Mouse (Mus musculus): ENCODE data around the gene Cpeb3. TPM values are rescaled to one million over a fixed set of nuclear protein-coding genes. Genes with fewer than 3 reads are reported as not detected.
"Not testable (repeated sequence)": the region's sequence is repeated elsewhere in the genome, so short reads cannot be mapped to it uniquely, and the experiment has no call there.

Gene Cpeb3
- polyA plus RNA-seq, 1 experiment, result 0.57 TPM

DNA sequence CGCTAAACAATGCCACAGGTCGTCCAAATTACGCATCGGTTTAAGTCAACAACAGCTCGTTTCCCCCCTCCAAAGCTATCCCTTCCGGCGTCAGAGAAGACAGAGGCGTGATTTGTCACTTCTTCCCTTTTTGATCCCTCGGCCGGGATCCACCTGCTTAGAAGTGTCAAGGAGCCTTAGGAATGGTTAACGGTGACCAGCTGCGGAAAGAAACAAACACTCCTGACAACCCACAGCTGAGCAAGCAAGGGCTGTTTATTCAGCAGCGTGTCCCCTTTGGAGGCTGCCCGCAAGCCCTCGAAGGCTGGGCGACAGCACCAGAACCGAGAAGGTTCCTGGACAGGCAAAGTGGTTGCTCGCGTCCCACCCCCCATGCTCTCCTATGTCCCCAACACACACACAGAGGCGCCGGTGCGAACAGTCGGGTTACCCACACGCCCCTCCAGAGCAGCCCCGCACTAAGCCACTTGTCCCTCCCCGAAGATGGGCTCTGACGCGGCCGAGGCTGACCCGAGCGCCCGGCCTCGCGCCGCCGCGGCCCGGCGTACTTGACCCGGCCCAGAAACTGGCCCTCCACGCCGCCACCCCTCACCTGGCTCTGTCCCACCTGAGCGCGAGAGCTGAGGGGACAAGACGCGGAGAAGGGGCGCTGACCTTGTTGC lies 1.6 kb downstream of the Cpeb3 start:
- H3K79me2 ChIP-seq (ENCODE audit: control insufficient read depth, insufficient read depth), result peaks cover 43% of the 10 kb centered on the region
- H3K27me3 ChIP-seq (ENCODE audit: control insufficient read depth, insufficient read depth, insufficient read length), result no peaks in the 10 kb centered on the region
- peak overlapping the region; percentile 99 for H3K4me3 ChIP-seq (ENCODE audit: insufficient read depth, poor library complexity, severe bottlenecking)
- peaks cover 36% of the 10 kb centered on the region for H3K79me3 ChIP-seq (ENCODE audit: low read depth)
- H3ac ChIP-seq (ENCODE audit: control insufficient read depth, insufficient read length, low read depth), result peak overlapping the region; percentile 100
- TF ChIP-seq CEBPB (IDR thresholded peaks at IDR 0.05; ENCODE audit: low read depth) (no peak), MYOD1 (IDR thresholded peaks at IDR 0.05; ENCODE audit: control insufficient read depth, insufficient read length, low read depth) (peak; percentile 71)
- peaks cover 20% of the 10 kb centered on the region for H3K36me3 ChIP-seq (ENCODE audit: control insufficient read depth, insufficient read depth)

DNA sequence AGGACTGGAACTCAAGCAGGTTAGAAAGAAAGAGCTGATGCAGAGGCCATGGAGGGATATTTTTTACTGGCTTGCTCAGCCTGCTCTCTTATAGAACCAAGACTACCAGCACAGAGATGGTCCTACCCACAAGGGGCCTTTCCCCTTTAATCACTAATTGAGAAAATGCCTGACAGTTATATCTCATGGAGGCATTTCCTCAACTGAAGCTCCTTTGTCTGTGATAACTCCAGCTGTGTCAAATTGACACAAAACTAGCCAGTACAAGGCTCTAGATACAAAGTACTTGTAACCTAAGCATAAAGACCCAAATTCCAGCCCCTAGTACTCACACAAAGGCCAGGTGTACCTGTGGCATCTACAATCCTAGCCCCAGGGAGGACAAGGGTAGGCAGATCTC lies 3.2 kb downstream of the Cpeb3 start:
- not testable (repeated sequence) for H3K27me3 ChIP-seq (ENCODE audit: control insufficient read depth, insufficient read depth, insufficient read length); H3K36me3 ChIP-seq (ENCODE audit: control insufficient read depth, insufficient read depth); H3K4me3 ChIP-seq (ENCODE audit: insufficient read depth, poor library complexity, severe bottlenecking); H3ac ChIP-seq (ENCODE audit: control insufficient read depth, insufficient read length, low read depth)
- peaks cover 27% of the 10 kb centered on the region for H3K79me2 ChIP-seq (ENCODE audit: control insufficient read depth, insufficient read depth)
- H3K79me3 ChIP-seq (ENCODE audit: low read depth), result peaks cover 24% of the 10 kb centered on the region

DNA sequence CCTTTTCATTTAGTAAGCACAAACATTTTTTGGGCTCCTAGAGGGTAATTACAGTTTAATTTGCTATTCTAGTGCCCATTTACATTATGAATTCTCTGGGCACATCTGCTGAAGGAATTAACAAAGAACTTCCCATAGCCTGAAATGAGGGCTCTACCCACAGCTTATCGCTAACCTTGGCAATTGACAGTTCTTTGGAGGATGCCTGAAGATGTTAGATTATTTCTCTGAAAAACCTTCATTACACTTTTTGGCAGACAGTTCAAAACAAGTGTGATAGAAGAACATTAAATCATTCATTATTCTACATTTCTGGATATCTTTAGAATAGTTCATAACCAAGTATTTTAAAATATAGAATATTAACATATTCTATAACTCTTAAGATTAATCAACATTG lies 5.0 kb downstream of the Cpeb3 start:
- Histone ChIP-seq H3K36me3 (ENCODE audit: control insufficient read depth, insufficient read depth) (no peaks in the 10 kb centered on the region), H3K4me3 (ENCODE audit: insufficient read depth, poor library complexity, severe bottlenecking) (no peak overlapping the region), H3K79me2 (ENCODE audit: control insufficient read depth, insufficient read depth) (peaks cover 9% of the 10 kb centered on the region), H3K79me3 (ENCODE audit: low read depth) (peaks cover 6% of the 10 kb centered on the region), H3ac (ENCODE audit: control insufficient read depth, insufficient read length, low read depth) (no peak overlapping the region), H3K27me3 (ENCODE audit: control insufficient read depth, insufficient read depth, insufficient read length) (no peaks in the 10 kb centered on the region)
- no peak for TF ChIP-seq MYOD1 (IDR thresholded peaks at IDR 0.05; ENCODE audit: control insufficient read depth, insufficient read length, low read depth)
- TF ChIP-seq MAX (IDR thresholded peaks at IDR 0.05), result no peak
- no peak for TF ChIP-seq MYOG (IDR thresholded peaks at IDR 0.05; ENCODE audit: control insufficient read depth, extremely low read depth, insufficient read length)
- TF ChIP-seq USF1 (IDR thresholded peaks at IDR 0.05; ENCODE audit: low read depth), result no peak
- no peak for TF ChIP-seq FOSL1 (IDR thresholded peaks at IDR 0.05; ENCODE audit: insufficient read depth, low read length, poor library complexity, severe bottlenecking)
- TF ChIP-seq CTCF (IDR thresholded peaks at IDR 0.05; ENCODE audit: control insufficient read depth, insufficient read depth, insufficient read length), result no peak
- no peak for TF ChIP-seq CEBPB (IDR thresholded peaks at IDR 0.05; ENCODE audit: low read depth)

DNA sequence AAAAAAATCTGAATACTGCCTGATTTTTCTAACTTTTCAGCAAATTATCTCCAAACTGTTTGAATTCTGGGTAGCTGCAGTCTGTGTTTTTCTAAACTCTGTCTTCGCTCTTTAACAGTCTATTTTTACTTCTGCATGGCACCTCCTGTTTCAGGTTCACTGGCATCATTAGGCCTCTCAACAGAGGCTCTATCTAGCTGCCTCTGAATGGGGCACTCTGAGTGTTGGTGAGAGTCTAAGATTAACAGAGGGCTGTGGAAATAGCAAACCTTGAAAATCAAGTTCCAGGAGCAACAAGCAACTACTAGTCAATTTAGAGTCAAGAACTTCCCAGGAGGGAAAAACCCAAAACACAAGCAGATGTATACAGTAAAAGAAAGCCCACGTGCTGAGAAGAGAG lies 8.5 kb downstream of the Cpeb3 start:
- no peaks in the 10 kb centered on the region for H3K27me3 ChIP-seq (ENCODE audit: control insufficient read depth, insufficient read depth, insufficient read length)
- TF ChIP-seq MYOD1 (IDR thresholded peaks at IDR 0.05; ENCODE audit: control insufficient read depth, insufficient read length, low read depth) (no peak), USF1 (IDR thresholded peaks at IDR 0.05; ENCODE audit: low read depth) (no peak), CEBPB (IDR thresholded peaks at IDR 0.05; ENCODE audit: low read depth) (no peak), CTCF (IDR thresholded peaks at IDR 0.05; ENCODE audit: control insufficient read depth, insufficient read depth, insufficient read length) (no peak), FOSL1 (IDR thresholded peaks at IDR 0.05; ENCODE audit: insufficient read depth, low read length, poor library complexity, severe bottlenecking) (no peak)
- H3K4me3 ChIP-seq (ENCODE audit: insufficient read depth, poor library complexity, severe bottlenecking), result no peak overlapping the region
- no peaks in the 10 kb centered on the region for H3K79me2 ChIP-seq (ENCODE audit: control insufficient read depth, insufficient read depth)
- H3K36me3 ChIP-seq (ENCODE audit: control insufficient read depth, insufficient read depth), result no peaks in the 10 kb centered on the region
- no peaks in the 10 kb centered on the region for H3K79me3 ChIP-seq (ENCODE audit: low read depth)
- no peak overlapping the region for H3ac ChIP-seq (ENCODE audit: control insufficient read depth, insufficient read length, low read depth)

DNA sequence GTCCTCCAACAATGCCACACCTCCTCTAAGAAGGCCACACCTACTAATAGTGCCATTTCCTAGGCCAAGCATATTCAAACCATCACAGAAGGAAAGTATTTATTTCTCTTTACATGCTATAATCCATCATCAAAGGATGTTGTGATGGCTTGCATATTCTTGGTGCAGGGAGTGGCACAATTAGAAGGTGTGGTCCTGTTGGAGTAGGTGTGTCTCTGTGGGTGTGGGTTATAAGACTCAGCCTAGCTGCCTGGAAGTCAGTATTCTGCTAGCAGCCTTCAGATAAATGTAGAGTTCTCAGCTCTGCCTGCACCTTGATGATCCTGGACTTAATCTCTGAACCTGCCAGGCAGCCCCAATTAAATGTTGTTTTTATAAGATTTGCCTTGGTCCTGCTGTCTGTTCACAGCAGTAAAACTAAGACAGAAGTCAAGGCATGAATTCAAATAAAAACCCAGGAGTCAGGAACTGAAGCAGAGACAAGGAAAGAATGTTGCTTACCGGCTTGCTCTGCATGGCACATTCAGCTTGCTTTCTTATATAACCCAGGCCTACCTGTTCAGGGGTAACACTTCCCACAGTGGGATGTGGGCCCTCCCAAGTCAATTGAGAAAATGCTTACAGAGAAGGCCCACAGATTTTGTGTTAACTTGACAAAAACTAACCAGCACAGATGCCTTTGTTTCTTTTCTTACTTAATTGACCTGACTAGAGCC lies 10.1 kb downstream of the Cpeb3 start:
- Histone ChIP-seq H3K36me3 (ENCODE audit: control insufficient read depth, insufficient read depth) (no peaks in the 10 kb centered on the region), H3K4me3 (ENCODE audit: insufficient read depth, poor library complexity, severe bottlenecking) (no peak overlapping the region), H3K27me3 (ENCODE audit: control insufficient read depth, insufficient read depth, insufficient read length) (no peaks in the 10 kb centered on the region), H3K79me3 (ENCODE audit: low read depth) (no peaks in the 10 kb centered on the region), H3ac (ENCODE audit: control insufficient read depth, insufficient read length, low read depth) (no peak overlapping the region), H3K79me2 (ENCODE audit: control insufficient read depth, insufficient read depth) (no peaks in the 10 kb centered on the region)
- no peak for TF ChIP-seq MYOD1 (IDR thresholded peaks at IDR 0.05; ENCODE audit: control insufficient read depth, insufficient read length, low read depth)

DNA sequence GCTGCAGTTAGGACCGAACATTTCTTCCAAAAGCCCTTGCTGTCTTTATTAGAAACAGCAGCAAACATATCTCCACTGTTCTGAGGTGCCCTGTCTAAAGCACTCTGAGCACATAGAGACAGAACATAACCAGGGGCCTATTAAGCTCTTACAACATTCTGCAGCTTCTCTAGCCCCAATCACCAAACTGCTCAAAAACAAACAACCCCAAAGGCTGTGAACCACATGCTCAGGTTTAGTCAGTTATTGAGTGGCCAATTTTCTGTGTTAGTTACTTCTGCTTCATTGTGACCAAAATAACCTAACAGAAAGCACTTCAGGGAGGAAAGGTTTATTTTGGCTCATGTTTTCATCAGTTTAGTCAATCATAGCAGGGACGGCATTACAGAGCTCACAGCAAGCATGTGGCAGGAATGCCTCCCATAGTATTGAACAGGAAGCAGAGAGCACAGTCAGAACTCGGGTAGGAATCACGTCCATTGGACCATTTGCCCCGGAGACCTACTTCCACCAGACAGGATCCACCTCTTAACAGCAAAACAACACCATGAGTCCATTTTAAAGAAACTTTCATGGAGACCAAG lies 15.8 kb downstream of the Cpeb3 start:
- TF ChIP-seq MAX (IDR thresholded peaks at IDR 0.05), result no peak
- TF ChIP-seq CTCF (IDR thresholded peaks at IDR 0.05; ENCODE audit: control insufficient read depth, insufficient read depth, insufficient read length), result no peak
- TF ChIP-seq FOSL1 (IDR thresholded peaks at IDR 0.05; ENCODE audit: insufficient read depth, low read length, poor library complexity, severe bottlenecking), result no peak
- TF ChIP-seq USF1 (IDR thresholded peaks at IDR 0.05; ENCODE audit: low read depth), result no peak
- TF ChIP-seq CEBPB (IDR thresholded peaks at IDR 0.05; ENCODE audit: low read depth), result no peak
- TF ChIP-seq MYOG (IDR thresholded peaks at IDR 0.05; ENCODE audit: control insufficient read depth, extremely low read depth, insufficient read length), result no peak
- no peak for TF ChIP-seq MYOD1 (IDR thresholded peaks at IDR 0.05; ENCODE audit: control insufficient read depth, insufficient read length, low read depth)
- no peak overlapping the region for H3ac ChIP-seq (ENCODE audit: control insufficient read depth, insufficient read length, low read depth)
- H3K4me3 ChIP-seq (ENCODE audit: insufficient read depth, poor library complexity, severe bottlenecking), result no peak overlapping the region
- H3K36me3 ChIP-seq (ENCODE audit: control insufficient read depth, insufficient read depth), result no peaks in the 10 kb centered on the region
- no peaks in the 10 kb centered on the region for H3K27me3 ChIP-seq (ENCODE audit: control insufficient read depth, insufficient read depth, insufficient read length)
- H3K79me2 ChIP-seq (ENCODE audit: control insufficient read depth, insufficient read depth), result no peaks in the 10 kb centered on the region
- H3K79me3 ChIP-seq (ENCODE audit: low read depth), result no peaks in the 10 kb centered on the region
